Mouse (Mus musculus) stomach, postnatal 0 days (tissue): ENCODE measurements around the gene Olfr1317.

Experiments used
- CTCF ChIP-seq: IDR thresholded peaks from 2 replicates; pipeline ENCODE4 v1.5.1; 2016; ENCODE audit warnings: antibody characterized with exemption, low read depth, mild to moderate bottlenecking, moderate library complexity
- EP300 ChIP-seq: optimal IDR thresholded peaks from 2 replicates; pipeline ENCODE3; 2016; ENCODE audit warnings: antibody characterized with exemption

DNA sequence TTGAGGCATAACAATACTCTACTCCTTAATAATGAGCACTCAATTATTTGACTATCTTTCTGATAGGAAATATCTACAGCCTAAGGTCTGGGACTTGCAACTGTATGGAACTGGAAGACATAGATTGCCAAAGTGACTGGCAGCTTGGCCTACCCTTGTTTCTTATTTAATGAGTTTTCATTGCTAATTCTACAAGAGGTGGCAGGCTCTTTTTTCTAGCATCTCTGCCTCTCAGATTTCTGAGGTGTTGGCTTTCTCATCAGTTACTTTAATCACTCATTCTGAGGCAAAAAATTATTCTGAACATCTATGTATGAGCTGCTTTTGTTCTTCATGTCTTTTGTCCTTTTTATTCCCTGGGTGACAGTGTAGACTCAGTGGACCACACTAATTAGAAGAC, 13.8 kb downstream of the Olfr1317 start, which contains the start of gene Olfr1318:
- TF ChIP-seq CTCF: no peak
- TF ChIP-seq EP300: no peak
